Mouse (Mus musculus) stomach, postnatal 0 days (tissue): ENCODE measurements at regions not wholly inside any gene's neighbourhood (a gene's known extent, or its start where the extent isn't known, plus 50 kb on each side); places are given as distances from the start of the nearest gene placed in this dataset.

ENCODE experiments used
- ATAC-seq: fragments of 200-750 bp; cut with Nextera tagmentation; 2 replicates; pipeline ENCODE4 v1.8.0; 2017; ENCODE audit not compliant: low FRiP score, low TSS enrichment
- DNase-seq: peaks from one replicate; pipeline ENCODE4 v3.0.0-alpha.2; 2016; ENCODE audit warnings: low spot score
- H3K27ac ChIP-seq: fragments of 300-500 bp; sonication (generic); replicated peaks from 2 replicates; pipeline ENCODE4 v1.5.1; 2014; ENCODE audit warnings: mild to moderate bottlenecking, control low read depth
- H3K27me3 ChIP-seq: fragments of 300-500 bp; sonication (generic); 2 replicates; pipeline ENCODE4 v1.6.1; 2014; ENCODE audit warnings: low read length; ENCODE audit not compliant: control insufficient read depth, insufficient read depth
- H3K36me3 ChIP-seq: fragments of 300-500 bp; sonication (generic); 2 replicates; pipeline ENCODE4 v1.6.1; 2014; ENCODE audit warnings: low read length, mixed read lengths; ENCODE audit not compliant: control insufficient read depth, insufficient read depth
- H3K4me1 ChIP-seq: fragments of 300-500 bp; sonication (generic); replicated peaks from 2 replicates; pipeline ENCODE4 v1.6.1; 2014; ENCODE audit warnings: antibody characterized with exemption; ENCODE audit not compliant: control insufficient read depth, insufficient read depth
- H3K4me2 ChIP-seq: fragments of 300-500 bp; sonication (generic); replicated peaks from 2 replicates; pipeline ENCODE4 v1.6.1; 2014; ENCODE audit warnings: low read depth, mild to moderate bottlenecking, control low read depth, moderate library complexity
- H3K4me3 ChIP-seq: fragments of 300-500 bp; sonication (generic); 2 replicates; pipeline ENCODE4 v1.5.1; 2014; ENCODE audit warnings: low read depth, low read length, control low read depth
- H3K9ac ChIP-seq: fragments of 300-500 bp; sonication (generic); 2 replicates; pipeline ENCODE4 v1.6.1; 2014; ENCODE audit warnings: mild to moderate bottlenecking, low read length, control low read depth, mixed read lengths
- H3K9me3 ChIP-seq: fragments of 300-500 bp; sonication (generic); 2 replicates; pipeline ENCODE4 v1.6.1; 2016; ENCODE audit warnings: low read length; ENCODE audit not compliant: control insufficient read depth
- CTCF ChIP-seq: IDR thresholded peaks from 2 replicates; pipeline ENCODE4 v1.5.1; 2016; ENCODE audit warnings: antibody characterized with exemption, low read depth, mild to moderate bottlenecking, moderate library complexity
- EP300 ChIP-seq: optimal IDR thresholded peaks from 2 replicates; pipeline ENCODE3; 2016; ENCODE audit warnings: antibody characterized with exemption
- WGBS: fragments of 180-500 bp; shearing (Covaris S2); extraction: QIAGEN DNeasy Blood & Tissue Kit; methylation state at CpG from one replicate; pipeline ENCODE4 v1.1.7; 2014; 5-methylcytosine and 5-hydroxymethylcytosine counted together

DNA sequence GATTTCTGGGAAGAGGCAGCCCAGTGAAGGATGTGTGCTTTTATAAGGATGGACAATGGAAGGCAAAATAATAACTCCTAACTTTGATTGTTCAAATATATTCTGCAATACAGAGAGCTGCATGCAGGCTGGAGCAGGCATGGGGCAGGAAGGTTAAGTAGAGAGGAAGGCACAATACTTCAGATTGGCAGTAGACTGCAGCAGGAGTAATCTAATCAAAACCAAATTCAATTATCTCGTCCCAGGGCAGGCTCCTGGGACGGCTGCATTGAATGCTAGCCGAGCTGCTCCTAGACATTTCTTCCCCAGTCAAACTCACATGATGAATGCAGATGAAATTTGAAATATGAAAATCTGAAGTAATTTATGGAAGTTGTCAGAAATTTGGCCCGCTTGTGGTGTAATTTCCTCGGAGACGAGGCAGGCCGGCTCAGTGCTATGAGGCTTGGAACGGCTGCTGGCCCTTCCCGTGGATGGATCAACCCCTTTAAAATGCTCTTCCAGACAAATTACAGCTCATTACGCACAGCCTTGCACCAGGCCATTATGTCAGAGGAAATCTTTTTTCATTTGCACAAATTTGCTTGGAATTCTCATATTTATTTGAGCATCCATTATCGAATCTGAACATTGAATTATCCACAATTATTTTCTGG, 55.2 kb upstream of the Tmem33 start:
- TF ChIP-seq CTCF: no peak
- no peak for TF ChIP-seq EP300

More for the DNA sequence above, 55.2 kb upstream of the Tmem33 start:
- Histone ChIP-seq H3K9me3 (no peaks in the 10 kb centered on the region), H3K36me3 (no peaks in the 10 kb centered on the region), H3K4me3 (no peak overlapping the region), H3K27ac (no peak overlapping the region), H3K9ac (no peak overlapping the region), H3K4me2 (no peak overlapping the region), H3K27me3 (no peaks in the 10 kb centered on the region), H3K4me1 (no peaks in the 10 kb centered on the region)
- DNase-seq (no peak), ATAC-seq (no peak)
- WGBS: 63% methylated on average over 11 of the region's 11 CpGs
